Mouse (Mus musculus): ENCODE measurements at regions not wholly inside any gene's neighbourhood (a gene's known extent, or its start where the extent isn't known, plus 50 kb on each side); places are given as distances from the start of the nearest gene placed in this dataset.

- ATAC-seq (ENCODE audit: poor library complexity, severe bottlenecking), result no peak
These were observed 1003.2 kb upstream of the 4930412O13Rik start for GRCm38 (mm10) chr2:8877855-8878254.

- no peak for ATAC-seq (ENCODE audit: poor library complexity, severe bottlenecking)
These were observed 968.6 kb upstream of the 4930412O13Rik start for GRCm38 (mm10) chr2:8912417-8912816.

GRCm38 (mm10) chr2:8924856-8925255, 956.2 kb upstream of the 4930412O13Rik start:
- ATAC-seq (ENCODE audit: poor library complexity, severe bottlenecking), result no peak

GRCm38 (mm10) chr2:8941574-8941973, 939.5 kb upstream of the 4930412O13Rik start:
- no peak for ATAC-seq (ENCODE audit: poor library complexity, severe bottlenecking)

GRCm38 (mm10) chr2:8958938-8959337, 922.1 kb upstream of the 4930412O13Rik start:
- ATAC-seq (ENCODE audit: poor library complexity, severe bottlenecking), result no peak

GRCm38 (mm10) chr2:8964952-8965668, 915.9 kb upstream of the 4930412O13Rik start:
- no peak for ATAC-seq (ENCODE audit: poor library complexity, severe bottlenecking)

- ATAC-seq (ENCODE audit: poor library complexity, severe bottlenecking), result no peak
These were observed 905.4 kb upstream of the 4930412O13Rik start for GRCm38 (mm10) chr2:8975635-8976034.

GRCm38 (mm10) chr2:9012326-9012725, 868.7 kb upstream of the 4930412O13Rik start:
- no peak for ATAC-seq (ENCODE audit: poor library complexity, severe bottlenecking)

- no peak for ATAC-seq (ENCODE audit: poor library complexity, severe bottlenecking)
These were observed 848.0 kb upstream of the 4930412O13Rik start for GRCm38 (mm10) chr2:9033079-9033478.

GRCm38 (mm10) chr2:9042355-9042754, 838.7 kb upstream of the 4930412O13Rik start:
- peak; percentile 57 for ATAC-seq (ENCODE audit: poor library complexity, severe bottlenecking)

GRCm38 (mm10) chr2:9047980-9048379, 833.1 kb upstream of the 4930412O13Rik start:
- no peak for ATAC-seq (ENCODE audit: poor library complexity, severe bottlenecking)

GRCm38 (mm10) chr2:9073851-9074250, 807.2 kb upstream of the 4930412O13Rik start:
- no peak for ATAC-seq (ENCODE audit: poor library complexity, severe bottlenecking)

GRCm38 (mm10) chr2:9078158-9078557, 802.9 kb upstream of the 4930412O13Rik start:
- no peak for ATAC-seq (ENCODE audit: poor library complexity, severe bottlenecking)

- ATAC-seq (ENCODE audit: poor library complexity, severe bottlenecking), result no peak
These were observed 799.3 kb upstream of the 4930412O13Rik start for GRCm38 (mm10) chr2:9081746-9082145.

- no peak; the same call in 1 of the 2 replicates for ATAC-seq (ENCODE audit: poor library complexity, severe bottlenecking)
These were observed 785.7 kb upstream of the 4930412O13Rik start for GRCm38 (mm10) chr2:9095317-9095716.

GRCm38 (mm10) chr2:9116697-9117096, 764.4 kb upstream of the 4930412O13Rik start:
- no peak for ATAC-seq (ENCODE audit: poor library complexity, severe bottlenecking)

- no peak for ATAC-seq (ENCODE audit: poor library complexity, severe bottlenecking)
These were observed 763.5 kb upstream of the 4930412O13Rik start for GRCm38 (mm10) chr2:9117523-9117922.

- no peak for ATAC-seq (ENCODE audit: poor library complexity, severe bottlenecking)
These were observed 744.1 kb upstream of the 4930412O13Rik start for GRCm38 (mm10) chr2:9136963-9137362.

GRCm38 (mm10) chr2:9141411-9141810, 739.6 kb upstream of the 4930412O13Rik start:
- ATAC-seq (ENCODE audit: poor library complexity, severe bottlenecking), result no peak

GRCm38 (mm10) chr2:9155604-9156003, 725.4 kb upstream of the 4930412O13Rik start:
- no peak for ATAC-seq (ENCODE audit: poor library complexity, severe bottlenecking)

- no peak for ATAC-seq (ENCODE audit: poor library complexity, severe bottlenecking)
These were observed 720.9 kb upstream of the 4930412O13Rik start for GRCm38 (mm10) chr2:9160181-9160580.

GRCm38 (mm10) chr2:9163819-9164560, 717.1 kb upstream of the 4930412O13Rik start:
- no peak for ATAC-seq (ENCODE audit: poor library complexity, severe bottlenecking)
